Mouse (Mus musculus): ENCODE data around the gene Rsf1.

- no peak for TF ChIP-seq CTCF (IDR thresholded peaks at IDR 0.05; ENCODE audit: borderline replicate concordance, extremely low read depth, insufficient read depth, insufficient read length)
- TF ChIP-seq POLR2A (IDR thresholded peaks at IDR 0.05; ENCODE audit: borderline replicate concordance, extremely low read depth, insufficient read depth, insufficient read length, poor library complexity, severe bottlenecking), result no peak
These were observed 1.2 kb upstream of the Rsf1 start for GRCm38 (mm10) chr7:97578361-97579066.
